9 mouse cellular contexts compared by ENCODE assay signal in genomic region chr16:31750526-31750925, GRCm38 (mm10).
DNase-seq lines count a peak whose midpoint lies in the region; ATAC-seq and TF ChIP-seq lines count a peak whose summit lies in the region.
"Had no signal": no experiment of that assay in that cellular context is flagged by ENCODE, and none has a peak within 500 bp of the region (broad histone marks: within the 10 kb centered on the region; RNA-seq: fewer than 3 reads in every experiment).

No protein-coding gene starts in this region.

- peaks cover 3 to 10% of the 10 kb centered on the region in 2 experiments; a peak in 2 of 4 replicates for H3K4me1 ChIP-seq in CH12.LX (ENCODE audit: control insufficient read depth in 1 of 2, insufficient read depth in 2 of 2)
- H3K4me1 ChIP-seq: limb, embryonic 15.5 days had no signal

- DNase-seq in kidney, postnatal 14 days = peak; percentile 39
- DNase-seq in kidney, adult 8-10 months = no peak
- peak; percentile 69 for DNase-seq in A20 (ENCODE audit: low read depth, low spot score)
- DNase-seq in CH12.LX (ENCODE audit: extremely low read depth) = peak; percentile 62
- DNase-seq in neural tube, embryonic 10.5 days (ENCODE audit: extremely low spot score, low spot score) = no peak

- H3K4me2 ChIP-seq in CH12.LX (ENCODE audit: insufficient read depth, low read depth, poor library complexity, severe bottlenecking) = no peak overlapping the region
- H3K4me2 ChIP-seq: limb, embryonic 15.5 days had no signal

- ATAC-seq in erythroblast, adult 5-6 weeks (replicated peaks; ENCODE audit: low FRiP score, poor library complexity, severe bottlenecking) = peak; percentile 67; the same call in 1 of the 2 replicates
- ATAC-seq in erythroid progenitor cell, adult 5-6 weeks (replicated peaks; ENCODE audit: low FRiP score, poor library complexity, severe bottlenecking) = no peak

- peaks cover 3 to 22% of the 10 kb centered on the region in 2 experiments for H3K36me3 ChIP-seq in CH12.LX (replicated peaks in 1 of 2; ENCODE audit: control insufficient read depth in 1 of 2, insufficient read depth in 1 of 2, low read length in 1 of 2)

- dilution Hi-C loops in CH12.LX (cut with MboI; ENCODE audit: extremely low pct_ligation_motif_present, extremely low pct_unique_long_range_greater_than_20kb, low sequenced_read_pairs) = no loop called here

- peaks cover 3% of the 10 kb centered on the region for H3K9me3 ChIP-seq in CH12.LX (replicated peaks; ENCODE audit: low read length)
- H3K9me3 ChIP-seq: limb, embryonic 15.5 days had no signal

- peak; percentile 62 to 90; a peak in 3 of 4 replicates for TF ChIP-seq CTCF in CH12.LX (conservative IDR thresholded peaks at IDR 0.05 in 1 of 2, IDR thresholded peaks at IDR 0.05 in 1 of 2; ENCODE audit: low read depth in 2 of 2, low read length in 2 of 2)

- peak; percentile 90 for TF ChIP-seq RAD21 in CH12.LX (IDR thresholded peaks at IDR 0.05; ENCODE audit: low read depth, low read length)

- no peak overlapping the region for H3K4me3 ChIP-seq in CH12.LX (replicated peaks in 1 of 3; ENCODE audit: low read depth in 2 of 3, low read length in 2 of 3, poor library complexity in 1 of 3)
- H3K4me3 ChIP-seq: erythroblast, embryonic 14.5 days; limb, embryonic 15.5 days had no signal

- in situ Hi-C loops in CH12.LX (cut with MboI; ENCODE audit: low pct_ligation_motif_present, low pct_unique_long_range_greater_than_20kb, low sequenced_read_pairs) = loop anchor here (5.0 kb wide), 1 partner anchor 177 kb away; no protein-coding TSS in a partner anchor

- TF ChIP-seq POLR2A in CH12.LX (IDR thresholded peaks at IDR 0.05; ENCODE audit: low read depth, low read length) = no peak

- no peak overlapping the region for H3K27ac ChIP-seq in CH12.LX (ENCODE audit: insufficient read depth, low read depth)
- H3K27ac ChIP-seq: limb, embryonic 15.5 days had no signal

- peaks cover 3% of the 10 kb centered on the region; the same call in 1 of the 2 replicates for H3K79me2 ChIP-seq in CH12.LX (replicated peaks; ENCODE audit: control insufficient read depth, extremely low read depth, insufficient read depth, poor library complexity, severe bottlenecking)

- H3K9ac ChIP-seq in CH12.LX (ENCODE audit: insufficient read depth, low read depth) = no peak overlapping the region
- H3K9ac ChIP-seq: limb, embryonic 15.5 days had no signal

- H3K27me3 ChIP-seq in CH12.LX (replicated peaks) = no peaks in the 10 kb centered on the region
- H3K27me3 ChIP-seq: limb, embryonic 15.5 days had no signal

- TF ChIP-seq EP300 in CH12.LX (IDR thresholded peaks at IDR 0.05; ENCODE audit: low read length) = no peak

TF ChIP-seq in CH12.LX, 34 proteins besides CTCF, POLR2A, EP300 and RAD21:
- TF ChIP-seq ZC3H11A (IDR thresholded peaks at IDR 0.05; ENCODE audit: low read depth, low read length) (peak; percentile 45), SMC3 (IDR thresholded peaks at IDR 0.05; ENCODE audit: low read depth, low read length) (peak; percentile 86), UBTF (IDR thresholded peaks at IDR 0.05; ENCODE audit: low read depth, low read length) (no peak), MEF2A (IDR thresholded peaks at IDR 0.05; ENCODE audit: borderline replicate concordance, low read depth, low read length) (no peak; the same call in 1 of the 2 replicates)
TF ChIP-seq in CH12.LX: peak in this region for 2.

Comparison
In these comparisons a context has a peak if more than half of its experiments do, and no peak if none do; other contexts are left out.
1. DNase-seq: peak in kidney, postnatal 14 days (single experiment), A20 (single experiment) and CH12.LX (single experiment); none in kidney, adult 8-10 months (0 of 2) and neural tube, embryonic 10.5 days (single experiment).